Mouse (Mus musculus) lung, embryonic 14.5 days (tissue): ENCODE results near the gene Gm29133. TPM values are rescaled to one million over a fixed set of nuclear protein-coding genes. Genes with fewer than 3 reads are reported as not detected.

ENCODE experiments used
- ATAC-seq: fragments of 200-750 bp; cut with Nextera tagmentation; 2 replicates; pipeline ENCODE4 v1.8.0; 2017; ENCODE audit warnings: mild to moderate bottlenecking, moderate TSS enrichment, moderate library complexity; ENCODE audit not compliant: insufficient read depth
- DNase-seq: peaks from one replicate; pipeline ENCODE4 v3.0.0-alpha.2; 2015
- H3K27ac ChIP-seq: fragments of 300-500 bp; sonication (generic); 2 replicates; pipeline ENCODE4 v1.5.1; 2014; ENCODE audit warnings: low read depth, mild to moderate bottlenecking, moderate library complexity
- H3K27me3 ChIP-seq: fragments of 300-500 bp; sonication (generic); 2 replicates; pipeline ENCODE4 v1.6.1; 2014; ENCODE audit warnings: low read length, control low read depth; ENCODE audit not compliant: insufficient read depth
- H3K36me3 ChIP-seq: fragments of 300-500 bp; sonication (generic); 2 replicates; pipeline ENCODE4 v1.6.1; 2014; ENCODE audit warnings: control low read depth; ENCODE audit not compliant: insufficient read depth
- H3K4me1 ChIP-seq: fragments of 300-500 bp; sonication (generic); 2 replicates; pipeline ENCODE4 v1.6.1; 2014; ENCODE audit warnings: antibody characterized with exemption, control low read depth; ENCODE audit not compliant: insufficient read depth
- H3K4me2 ChIP-seq: fragments of 300-500 bp; sonication (generic); 2 replicates; pipeline ENCODE4 v1.6.1; 2014; ENCODE audit warnings: mild to moderate bottlenecking
- H3K4me3 ChIP-seq: fragments of 300-500 bp; sonication (generic); 2 replicates; pipeline ENCODE4 v1.5.1; 2014; ENCODE audit warnings: low read depth, low read length
- H3K9ac ChIP-seq: fragments of 300-500 bp; sonication (generic); 2 replicates; pipeline ENCODE4 v1.6.1; 2014
- H3K9me3 ChIP-seq: fragments of 300-500 bp; sonication (generic); 2 replicates; pipeline ENCODE4 v1.6.1; 2016; ENCODE audit warnings: low read depth, low read length, control low read depth
- CTCF ChIP-seq: IDR thresholded peaks from 2 replicates; pipeline ENCODE4 v1.5.1; 2016; ENCODE audit warnings: antibody characterized with exemption, low read depth
- WGBS: fragments of 180-500 bp; shearing (Covaris S2); extraction: QIAGEN DNeasy Blood & Tissue Kit; methylation state at CpG from one replicate; pipeline ENCODE4 v1.1.7; 2014; 5-methylcytosine and 5-hydroxymethylcytosine counted together
- polyA plus RNA-seq: library from polyadenylated mRNA; unstranded; fragments of >200 nt; fragmentation: Nextera tagmentation; extraction: Ambion mirVana; gene quantifications from 2 replicates; pipeline ENCODE4 v1.2.1, GENCODE M21; 2014

The Gm29133 gene
- polyA plus RNA-seq, 1 experiment from 2014 or later: not detected

GRCm38 (mm10) chr3:75834827-75835226, 86.8 kb downstream of the Gm29133 start:
- H3K27ac ChIP-seq: no peak overlapping the region

GRCm38 (mm10) chr3:75835286-75835967, 87.4 kb downstream of the Gm29133 start:
- Histone ChIP-seq H3K36me3 (no peaks in the 10 kb centered on the region), H3K4me2 (no peak overlapping the region), H3K27ac (no peak overlapping the region), H3K9me3 (no peaks in the 10 kb centered on the region), H3K4me1 (no peaks in the 10 kb centered on the region), H3K4me3 (no peak overlapping the region), H3K27me3 (no peaks in the 10 kb centered on the region), H3K9ac (no peak overlapping the region)
- ATAC-seq (peak; percentile 96), DNase-seq (peak; percentile 93)
- WGBS: 38% methylated on average over 5 of the region's 5 CpGs
- TF ChIP-seq CTCF: no peak

More at GRCm38 (mm10) chr3:75834827-75835226, 86.8 kb downstream of the Gm29133 start:
- H3K4me2 ChIP-seq: no peak overlapping the region
- H3K4me1 ChIP-seq: no peaks in the 10 kb centered on the region
- H3K9ac ChIP-seq: no peak overlapping the region
- H3K4me3 ChIP-seq: no peak overlapping the region
- H3K27me3 ChIP-seq: no peaks in the 10 kb centered on the region
- ATAC-seq (no peak), DNase-seq (no peak)
- no peaks in the 10 kb centered on the region for H3K36me3 ChIP-seq
- no peak for TF ChIP-seq CTCF
- H3K9me3 ChIP-seq: no peaks in the 10 kb centered on the region
- 67% methylated on average over 2 of the region's 2 CpGs for WGBS

Other genes starting within 250 kb of the Gm29133 start
- 93.8 and 103 TPM in 2 replicates for gene Pdcd10, start 191.3 kb upstream of the Gm29133 start, polyA plus RNA-seq
- gene Serpini1, start 190.7 kb upstream of the Gm29133 start, polyA plus RNA-seq: 1.1 and 1.6 TPM in 2 replicates
- 47.8 and 48.3 TPM in 2 replicates for gene Golim4, start 208.8 kb downstream of the Gm29133 start, polyA plus RNA-seq